Mouse (Mus musculus): ENCODE measurements around the gene Syt7.

Gene Syt7

GRCm38 (mm10) chr19:10389391-10390098, 655 bp downstream of the Syt7 start:
- peak; percentile 64 for DNase-seq

- no peak for DNase-seq
These were observed 1.3 kb downstream of the Syt7 start for GRCm38 (mm10) chr19:10390099-10390680.

DNA sequence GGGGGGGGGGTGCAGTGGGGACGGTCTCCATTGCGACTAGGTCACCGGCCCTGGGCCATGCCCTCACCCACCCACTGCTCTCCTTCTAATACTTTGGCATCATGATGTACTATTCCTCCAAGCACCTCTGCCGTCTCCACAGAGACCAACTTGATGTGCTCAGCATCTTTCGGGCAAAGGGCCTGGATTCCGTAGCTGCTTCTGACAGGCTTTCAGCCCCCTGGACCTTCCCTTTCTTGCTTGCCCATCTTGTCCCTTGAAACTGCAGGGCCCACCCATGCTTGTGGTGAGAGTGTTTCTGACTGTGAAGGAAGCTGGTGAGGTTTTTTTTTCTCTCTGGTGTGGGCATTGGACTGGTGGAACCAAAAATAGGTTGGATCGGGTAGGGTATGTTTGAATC, 2.1 kb downstream of the Syt7 start:
- no peak for DNase-seq

DNA sequence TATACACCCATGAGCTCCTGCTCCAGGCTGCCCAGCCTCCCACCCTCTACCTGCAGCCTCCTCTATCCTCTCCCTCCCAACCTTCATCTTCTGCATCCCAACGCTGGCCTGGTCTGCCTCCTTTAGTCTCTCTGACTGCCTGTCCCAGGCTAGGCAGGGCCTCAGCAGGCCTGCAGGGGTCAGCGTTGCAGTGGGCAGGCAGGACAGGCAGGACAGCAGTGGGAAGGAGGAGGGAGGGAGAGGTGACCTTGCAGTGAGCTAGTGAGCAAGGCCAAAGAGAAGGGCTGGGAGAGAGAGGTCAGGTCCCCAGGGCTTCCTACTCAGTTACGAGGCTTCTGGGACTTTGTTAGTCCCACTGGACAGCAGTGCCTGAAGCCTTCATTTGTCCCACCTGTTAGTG, 3.1 kb downstream of the Syt7 start:
- peak; percentile 51 for DNase-seq

DNA sequence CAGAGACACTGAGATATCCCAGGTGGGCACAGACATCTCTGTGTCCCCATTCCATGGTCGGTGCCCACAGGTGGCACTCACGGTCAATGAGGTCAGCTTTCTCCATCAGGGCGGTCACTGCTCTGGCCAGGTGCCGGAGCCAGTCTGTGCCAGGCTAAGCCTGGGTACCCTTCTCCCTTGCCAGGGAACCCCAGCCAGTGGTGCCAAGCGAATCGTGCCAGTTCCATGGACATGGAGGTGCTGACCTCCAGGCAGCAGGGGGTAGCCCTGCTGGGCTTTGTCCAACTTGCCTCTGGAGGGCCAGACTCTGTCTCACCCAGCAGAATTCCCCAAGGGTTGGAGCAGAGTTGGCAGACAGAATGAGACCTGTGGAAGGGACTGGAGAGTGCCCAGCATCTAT, 4.6 kb downstream of the Syt7 start:
- DNase-seq: no peak

GRCm38 (mm10) chr19:10393874-10394500, 5.1 kb downstream of the Syt7 start:
- DNase-seq: no peak

DNA sequence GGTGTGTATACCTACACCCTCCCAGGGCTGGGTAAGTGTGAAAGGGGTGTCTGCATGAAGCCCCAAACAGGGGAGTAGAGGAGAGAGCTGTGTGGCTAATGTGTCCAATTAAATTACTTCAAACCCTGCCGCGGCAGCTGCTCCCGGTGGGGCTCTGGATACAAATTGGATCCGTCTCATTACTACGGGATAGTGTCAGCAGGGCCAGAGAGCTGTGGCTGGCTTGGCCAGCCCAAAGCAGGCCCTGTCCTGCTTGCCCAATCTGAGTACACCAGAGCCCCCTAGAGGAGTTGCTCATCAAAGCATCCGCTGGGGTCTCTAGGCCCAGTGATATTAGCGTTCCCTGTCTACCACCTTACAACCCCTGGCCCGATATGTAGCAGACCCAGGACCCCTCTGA, 6.3 kb downstream of the Syt7 start:
- peak; percentile 78 for DNase-seq

DNA sequence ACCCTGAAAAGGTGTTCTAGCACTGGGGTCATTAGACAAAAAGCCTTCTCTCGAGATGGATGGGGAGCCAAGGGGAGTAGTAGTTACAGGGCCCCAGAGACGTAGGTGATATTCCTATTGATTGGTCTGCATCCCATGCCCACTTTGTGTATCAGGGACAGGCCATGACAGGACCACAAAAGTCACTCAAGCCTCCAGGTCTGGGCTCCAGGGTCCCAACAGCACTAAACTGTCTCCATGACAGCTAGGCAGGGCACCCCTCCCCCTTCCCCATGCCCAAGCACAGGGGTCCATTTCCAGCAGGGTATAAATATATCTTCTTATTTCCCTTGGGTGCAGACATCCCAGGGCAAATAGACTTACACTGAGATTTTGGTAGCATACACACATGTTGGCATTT, 8.1 kb downstream of the Syt7 start:
- DNase-seq: no peak

DNA sequence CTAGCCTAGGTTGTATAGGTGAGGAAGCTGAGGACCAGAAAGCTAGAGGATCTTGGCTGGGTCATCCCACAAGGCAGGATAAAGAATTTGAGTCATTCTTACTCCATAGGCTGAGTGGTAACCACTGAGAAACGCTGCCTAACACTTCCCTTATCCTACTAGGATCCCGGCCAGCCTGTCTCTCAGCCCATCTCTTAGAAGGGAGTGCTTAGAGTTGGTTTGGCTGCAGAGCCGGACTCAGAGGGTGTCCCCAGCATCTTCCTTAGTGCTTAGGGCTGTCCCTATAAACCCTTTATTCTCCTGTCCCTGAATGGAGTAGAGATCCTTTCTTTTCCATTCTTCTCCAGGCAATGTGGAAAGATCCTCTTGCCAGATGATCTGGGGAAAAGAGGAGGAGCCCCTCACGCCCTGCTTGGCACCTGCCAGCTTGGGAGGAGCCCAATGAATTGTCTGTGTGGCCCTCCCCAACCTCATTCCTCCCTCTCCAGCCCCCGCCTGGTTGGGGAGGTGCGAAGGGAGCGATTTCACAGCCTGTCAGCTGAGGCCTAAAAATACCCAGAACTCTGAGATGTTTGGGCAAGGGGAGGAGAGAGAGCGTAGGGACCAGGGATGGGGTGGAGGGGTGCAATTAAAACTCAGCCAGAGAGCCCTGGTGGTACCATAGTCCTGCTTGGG, 8.7 kb downstream of the Syt7 start:
- no peak for DNase-seq

GRCm38 (mm10) chr19:10398296-10398695, 9.4 kb downstream of the Syt7 start:
- no peak for DNase-seq

GRCm38 (mm10) chr19:10402771-10403494, 14.0 kb downstream of the Syt7 start:
- peak; percentile 86 for DNase-seq

GRCm38 (mm10) chr19:10403593-10404380, 14.9 kb downstream of the Syt7 start:
- DNase-seq: no peak

DNA sequence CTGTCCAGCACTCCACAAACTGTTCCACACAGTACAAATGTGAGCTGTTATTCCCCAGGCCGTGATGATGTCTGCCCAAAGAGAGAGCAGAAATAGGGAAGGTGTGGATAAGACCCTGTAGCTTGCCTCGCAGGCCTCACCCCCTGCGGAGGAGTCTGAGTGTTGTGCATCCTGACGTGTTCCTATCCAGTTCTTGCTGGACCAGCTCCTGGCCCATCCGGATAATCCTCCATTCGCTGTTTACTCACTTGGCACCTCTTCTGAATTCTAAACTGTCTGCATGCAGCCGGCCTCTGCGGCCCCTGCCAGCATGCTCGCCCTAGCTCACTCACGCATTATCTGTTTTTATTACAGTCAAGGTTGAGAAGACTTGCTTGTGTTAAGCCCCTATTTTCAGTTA, 15.5 kb downstream of the Syt7 start:
- DNase-seq: no peak

- DNase-seq: no peak
These were observed 16.0 kb downstream of the Syt7 start for GRCm38 (mm10) chr19:10404911-10405310.

- peak; percentile 95 for DNase-seq
These were observed 24.9 kb downstream of the Syt7 start for GRCm38 (mm10) chr19:10413701-10414242.

DNA sequence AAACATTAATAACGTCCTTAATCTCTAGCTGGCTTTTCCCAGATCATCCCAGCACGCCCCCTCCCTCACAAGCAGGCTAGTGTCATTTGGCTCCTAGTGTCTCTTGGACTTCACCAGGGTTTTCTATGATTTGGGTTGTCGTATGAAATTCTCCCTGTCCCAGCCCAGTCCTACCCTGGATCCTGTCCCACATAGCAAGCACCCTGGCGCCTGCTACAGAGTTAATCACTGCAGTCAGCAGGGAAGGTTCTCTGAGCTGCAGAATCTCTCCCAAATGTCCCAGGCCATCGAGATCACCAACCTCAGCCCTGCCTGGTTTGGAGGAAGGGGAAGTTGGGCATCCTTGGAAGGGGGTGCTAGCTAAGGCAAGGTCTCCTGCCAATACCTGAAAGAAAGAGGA, 26.6 kb downstream of the Syt7 start:
- no peak for DNase-seq

DNA sequence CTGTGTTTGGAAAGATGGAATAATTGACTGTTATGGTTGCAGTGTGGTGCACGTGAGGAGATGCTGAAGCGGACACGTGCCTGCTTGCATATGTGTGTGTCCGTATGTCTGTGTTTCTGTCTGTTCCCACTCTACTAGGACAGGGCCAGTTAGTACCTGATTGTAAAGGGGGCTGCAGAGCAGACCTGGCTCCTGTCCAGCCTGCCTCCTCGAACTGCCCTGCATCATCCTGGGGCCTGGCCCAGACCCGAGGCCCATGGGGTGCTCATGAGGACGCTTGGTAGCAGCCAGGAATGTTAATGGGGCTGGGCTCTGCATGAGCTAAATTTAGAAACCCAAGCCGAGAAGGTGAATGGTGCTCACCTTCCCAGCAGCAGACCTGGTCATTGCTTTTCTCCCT, 28.0 kb downstream of the Syt7 start:
- DNase-seq: no peak

GRCm38 (mm10) chr19:10417436-10417835, 28.5 kb downstream of the Syt7 start:
- DNase-seq: no peak

DNA sequence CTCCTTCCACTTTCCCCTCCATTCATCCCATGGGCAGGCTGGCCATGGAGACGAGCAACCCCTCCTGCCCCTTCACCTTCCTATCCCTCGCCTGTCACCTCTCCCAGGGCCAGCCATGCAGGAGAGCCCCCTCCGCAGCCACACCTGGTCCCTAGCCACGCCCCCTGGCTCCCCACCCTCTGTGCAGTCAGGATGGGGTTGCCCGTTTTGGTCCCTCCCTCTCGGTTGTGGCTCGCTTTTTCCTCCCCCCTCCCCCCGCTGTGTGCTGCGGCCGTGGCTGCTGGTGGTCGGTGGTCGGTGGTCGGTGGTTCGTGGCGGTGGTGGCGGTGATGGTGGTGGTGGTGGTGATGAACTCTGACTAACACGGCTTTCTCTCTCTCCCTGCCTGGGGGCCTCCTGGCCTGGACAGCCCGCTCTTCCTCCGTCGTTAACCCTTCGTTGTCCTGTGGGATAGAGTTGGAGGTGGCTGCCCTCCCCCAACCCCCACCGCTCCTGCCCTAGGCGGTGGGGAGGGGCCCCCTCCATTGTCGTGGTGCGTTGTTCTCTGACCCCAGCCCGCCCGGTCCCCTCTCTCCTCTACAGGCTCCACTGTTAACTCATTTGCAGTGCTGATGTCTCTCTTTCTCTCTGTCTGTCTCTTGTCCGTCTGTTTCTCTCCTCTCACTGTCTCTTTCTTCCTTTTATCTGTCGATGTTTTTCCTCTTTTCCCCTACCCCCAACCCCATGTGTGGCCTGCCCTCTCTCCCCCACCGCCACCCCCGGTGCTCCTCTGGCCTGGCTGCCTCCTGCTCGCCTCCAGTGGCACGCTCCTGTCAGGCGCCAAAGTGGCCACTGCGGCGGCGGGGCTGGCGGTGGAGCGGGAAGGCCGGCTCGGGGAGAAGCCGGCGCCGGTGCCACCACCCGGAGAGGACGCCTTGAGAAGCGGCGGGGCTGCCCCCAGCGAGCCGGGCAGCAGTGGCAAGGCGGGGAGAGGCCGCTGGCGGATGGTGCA, 33.4 kb downstream of the Syt7 start:
- peak; percentile 60 for DNase-seq

DNA sequence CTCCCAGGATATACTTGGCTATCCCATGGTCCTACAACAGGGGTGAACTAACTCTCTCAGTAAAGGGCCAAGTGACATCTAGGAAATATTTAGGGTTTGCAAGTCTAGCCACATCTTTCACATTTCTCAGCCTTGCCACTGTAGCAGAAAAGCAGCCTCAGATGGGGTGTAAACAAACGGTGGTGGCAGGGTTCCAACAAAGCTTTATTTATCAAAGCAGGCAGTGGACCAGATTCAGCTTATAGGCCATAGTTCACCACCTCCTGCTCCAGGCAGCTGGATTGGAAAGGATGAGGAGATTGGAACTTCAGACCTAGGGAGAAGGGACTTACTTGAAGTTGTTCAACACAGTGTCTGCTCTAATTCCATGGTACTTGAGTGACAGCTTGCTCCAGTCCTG, 35.9 kb downstream of the Syt7 start:
- DNase-seq: no peak

Measured in embryo, embryonic 11 days (tissue).